Mouse (Mus musculus) lung, postnatal 14 days (tissue): ENCODE results near the gene Igf2bp1.

Source experiments
- DNase-seq: peaks from one replicate; pipeline ENCODE4 v3.0.0; 2021

The Igf2bp1 gene

GRCm38 (mm10) chr11:96005403-96006271 is at the start of gene Igf2bp1:
Gene Igf2bp1 (minus strand): TSS chr11:96005940.
- peak; percentile 19 for DNase-seq

- DNase-seq, result no peak
Measured at GRCm38 (mm10) chr11:96050854-96051253, 45.1 kb upstream of the Igf2bp1 start.

- DNase-seq, result no peak
Measured at GRCm38 (mm10) chr11:96049939-96050338, 44.2 kb upstream of the Igf2bp1 start.

DNA sequence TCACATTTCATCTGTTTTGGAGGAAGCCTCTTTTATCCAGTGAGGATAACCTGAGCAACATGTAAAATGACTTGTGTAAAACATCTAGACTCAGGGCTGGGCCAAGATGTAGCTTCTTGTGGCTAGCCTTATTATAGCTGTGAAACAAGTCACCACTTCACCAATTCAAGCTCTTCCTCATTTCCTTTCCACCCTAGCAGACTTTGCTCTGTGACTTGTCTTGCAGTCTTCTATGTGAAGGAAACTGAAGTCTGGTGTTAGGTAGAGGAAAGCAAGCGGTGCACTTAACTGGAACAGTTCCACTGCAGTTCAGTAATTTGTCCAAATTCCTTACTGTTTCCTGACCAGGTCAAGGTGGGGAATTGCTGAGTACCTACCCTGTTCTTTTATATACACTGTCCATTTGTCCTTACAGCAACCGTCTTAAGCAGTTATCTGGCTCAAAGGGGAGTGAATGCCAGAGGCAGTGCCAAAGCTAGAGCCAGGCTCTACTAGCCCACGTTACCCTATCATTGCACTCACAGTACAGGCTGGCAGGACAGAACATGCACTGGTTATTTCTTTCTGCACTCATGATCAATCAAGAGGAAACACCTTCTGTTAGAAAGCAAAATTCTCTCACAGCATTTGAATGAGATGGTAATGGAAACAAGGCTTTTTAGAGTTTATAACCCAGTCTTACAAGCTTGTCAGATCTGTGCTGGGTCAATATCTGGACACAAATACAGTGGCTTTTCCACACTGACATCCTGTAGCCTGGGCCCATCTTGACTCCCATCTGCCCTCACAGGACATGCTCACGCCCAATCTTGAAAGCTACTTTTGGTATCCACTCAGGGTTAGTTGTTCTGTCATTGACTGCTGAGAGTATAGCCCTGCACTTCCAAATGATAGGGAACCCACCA is 42.0 kb upstream of the Igf2bp1 start:
- DNase-seq, result no peak

DNA sequence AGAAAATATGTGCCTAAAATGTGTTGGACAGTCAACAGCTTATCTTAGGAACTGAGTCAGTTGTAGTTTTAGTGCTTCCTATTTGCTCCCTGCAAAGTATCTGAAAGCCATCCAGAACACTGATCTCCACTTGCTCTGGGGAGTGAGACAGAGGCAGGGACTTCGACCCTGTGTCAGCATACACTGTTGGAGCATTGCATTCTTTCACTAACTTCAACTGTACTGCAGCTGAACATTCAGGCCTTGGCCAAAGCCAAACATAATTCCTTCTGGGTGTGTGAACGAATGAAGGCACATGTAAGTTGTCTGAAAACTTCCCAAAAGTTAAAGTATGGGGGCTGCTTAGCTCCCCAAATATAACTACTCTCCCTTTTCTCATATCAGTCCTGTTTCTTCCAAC is 41.1 kb upstream of the Igf2bp1 start:
- no peak for DNase-seq

DNA sequence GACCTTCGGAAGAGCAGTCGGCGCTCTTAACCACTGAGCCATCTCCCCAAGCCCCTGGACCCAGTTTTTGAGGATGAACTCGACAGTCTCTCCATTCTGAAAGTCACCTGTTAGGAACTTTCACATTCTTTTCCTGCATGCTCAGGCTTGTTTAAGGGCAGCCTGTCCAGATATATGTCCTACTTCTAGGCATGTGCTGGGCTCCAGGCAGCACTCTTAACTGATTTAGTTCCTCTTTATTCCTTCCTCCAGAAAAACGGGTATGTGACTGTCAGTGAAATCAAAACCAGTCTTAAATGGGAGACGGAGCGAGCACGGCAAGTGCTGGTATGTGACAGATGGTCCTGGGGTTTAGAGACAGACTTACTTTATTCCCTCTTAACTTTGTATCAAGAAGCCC is 40.3 kb upstream of the Igf2bp1 start:
- DNase-seq, result no peak

GRCm38 (mm10) chr11:96044803-96045567 is 39.2 kb upstream of the Igf2bp1 start:
- DNase-seq, result no peak

GRCm38 (mm10) chr11:96038560-96038959 is 32.8 kb upstream of the Igf2bp1 start:
- no peak for DNase-seq

DNA sequence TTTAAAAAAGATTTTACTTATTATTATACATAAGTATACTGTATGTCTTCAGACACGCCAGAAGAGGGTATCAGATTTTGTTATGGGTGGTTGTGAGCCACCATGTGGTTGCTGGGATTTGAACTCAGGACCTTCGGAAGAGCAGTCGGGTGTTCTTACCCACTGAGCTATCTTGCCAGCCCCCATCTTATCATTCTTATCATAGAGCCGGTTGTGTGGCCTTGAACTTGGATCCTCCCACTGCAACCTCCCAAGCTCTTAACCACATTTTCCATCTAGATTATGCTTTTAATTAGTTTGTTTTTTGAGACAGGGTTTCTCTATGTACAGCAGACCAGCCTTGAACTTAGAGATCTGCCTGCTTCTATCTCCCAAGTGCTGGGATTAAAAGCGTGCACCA is 31.8 kb upstream of the Igf2bp1 start:
- DNase-seq, result no peak

DNA sequence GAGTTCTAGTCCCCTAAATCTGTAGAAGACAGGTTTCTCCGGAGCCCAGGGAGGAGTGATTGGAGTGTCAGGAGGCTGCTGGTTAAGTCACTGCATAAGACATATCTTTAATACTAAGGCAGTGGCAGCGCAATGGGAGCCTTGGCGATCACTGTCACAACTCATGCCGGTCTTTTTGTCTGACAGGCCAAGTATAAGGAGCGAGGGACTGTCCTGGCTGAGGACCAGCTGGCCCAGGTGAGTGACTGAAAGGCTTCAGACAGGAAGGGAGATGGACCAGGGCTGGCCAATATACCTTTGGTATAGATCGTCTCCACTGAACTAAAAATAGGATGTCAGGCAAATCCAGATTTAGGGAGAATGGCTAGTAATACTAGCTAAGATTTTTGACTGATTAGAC is 29.4 kb upstream of the Igf2bp1 start:
- DNase-seq, result no peak

DNA sequence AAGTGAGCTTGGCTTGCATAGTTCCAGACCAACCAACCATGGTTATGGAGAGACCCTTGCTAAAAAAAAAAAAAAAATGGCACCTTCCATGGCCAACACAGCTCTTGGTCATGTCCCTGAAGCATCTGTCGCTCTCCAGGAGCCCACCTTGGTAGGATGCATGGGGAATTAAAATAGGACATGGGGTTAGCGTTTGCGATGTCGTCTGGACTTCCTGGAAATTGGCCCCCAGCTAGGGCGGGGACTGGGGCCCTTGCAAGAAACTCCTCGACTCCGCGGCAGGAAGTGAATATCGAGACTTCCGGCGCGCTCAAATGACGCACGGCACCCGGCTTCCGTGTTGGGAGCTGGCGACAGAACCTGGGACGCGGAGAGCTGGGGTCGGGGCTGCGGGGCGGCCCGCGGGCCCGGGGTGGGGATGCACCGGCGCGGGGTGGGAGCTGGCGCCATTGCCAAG is 28.9 kb upstream of the Igf2bp1 start, which contains the start of gene Snf8:
Gene Snf8 (plus strand): TSS at position 290 of the 457 bp plus-strand sequence.
- DNase-seq, result peak; percentile 97

DNA sequence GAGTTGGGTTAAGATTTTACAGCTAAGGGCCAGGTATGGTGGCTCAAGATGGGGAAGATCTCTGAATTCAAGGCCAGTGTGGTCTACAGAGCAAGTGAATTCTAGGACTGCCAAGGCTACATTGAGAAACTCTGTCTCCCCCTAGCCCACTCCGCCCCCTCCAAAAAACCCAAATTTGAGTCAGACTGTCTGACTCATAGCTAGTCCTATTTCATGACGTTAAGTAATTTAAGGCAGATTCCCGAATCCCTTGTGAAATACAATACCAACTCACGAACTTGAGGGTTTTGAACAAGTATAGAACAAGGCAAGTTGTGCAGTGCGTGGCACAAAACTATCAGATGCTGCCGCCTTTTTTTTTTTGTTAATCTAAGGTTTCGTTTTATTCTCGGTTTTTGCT is 28.4 kb upstream of the Igf2bp1 start:
- DNase-seq, result no peak

DNA sequence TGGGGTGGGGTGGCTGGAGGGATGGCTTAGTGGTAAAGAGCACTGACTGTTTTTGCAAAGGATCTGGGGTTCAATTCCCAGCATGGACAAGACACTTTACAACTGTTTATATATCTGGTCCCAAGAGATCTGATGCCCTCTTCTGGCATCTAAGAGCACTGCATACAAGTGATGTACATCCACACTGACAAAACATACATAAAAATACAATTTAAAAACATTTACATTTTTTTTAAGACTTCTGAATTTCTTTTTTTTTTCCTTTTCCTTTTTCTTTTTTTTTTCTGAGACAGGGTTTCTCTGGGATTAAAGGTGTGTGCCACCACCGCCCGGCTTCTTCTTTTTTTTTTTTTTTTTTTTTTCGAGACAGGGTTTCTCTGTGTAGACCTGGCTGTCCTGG is 27.5 kb upstream of the Igf2bp1 start:
- DNase-seq, result no peak

DNA sequence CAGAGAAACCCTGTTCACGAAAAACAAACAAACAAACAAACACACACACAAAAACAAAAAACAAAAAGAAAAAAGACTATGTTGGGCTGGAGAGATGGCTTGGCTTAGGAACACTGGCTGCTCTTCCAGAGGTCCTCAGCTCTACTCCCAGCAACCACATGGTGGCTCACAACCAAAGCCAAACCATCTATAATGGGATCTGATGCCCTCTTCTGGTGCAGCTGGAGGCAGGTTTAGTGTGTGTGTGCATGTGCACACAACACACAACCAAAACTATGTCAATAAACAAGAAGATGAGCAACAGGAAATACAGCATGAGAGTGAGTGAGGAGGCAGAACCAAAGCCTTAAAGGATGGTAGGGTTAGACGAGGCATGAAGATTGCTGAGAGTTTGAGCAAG is 26.0 kb upstream of the Igf2bp1 start:
- no peak for DNase-seq

DNA sequence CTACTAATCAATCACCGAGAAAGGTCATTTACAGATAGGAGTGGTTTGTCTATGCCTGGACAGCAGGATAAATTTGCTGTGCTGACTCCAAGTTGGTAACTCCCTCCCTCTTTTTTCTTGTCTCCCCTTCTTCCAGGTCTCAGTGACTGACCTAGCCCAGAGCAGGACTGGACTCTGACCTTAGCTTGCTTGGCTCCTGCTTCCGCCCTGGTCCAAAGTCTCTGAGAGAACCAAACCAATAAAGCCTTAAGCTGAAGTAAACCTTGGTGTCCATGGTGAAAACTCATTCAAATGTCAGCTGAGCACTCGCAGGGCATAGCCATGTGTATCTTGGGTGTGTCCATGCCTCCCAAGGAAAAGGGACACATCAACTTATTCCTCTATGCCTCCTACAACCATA is 24.8 kb upstream of the Igf2bp1 start:
- DNase-seq, result no peak

GRCm38 (mm10) chr11:96028130-96028529 is 22.4 kb upstream of the Igf2bp1 start:
- no peak for DNase-seq

- no peak for DNase-seq
Measured at GRCm38 (mm10) chr11:96020622-96021021, 14.9 kb upstream of the Igf2bp1 start.

- DNase-seq, result no peak
Measured at GRCm38 (mm10) chr11:96017941-96018351, 12.2 kb upstream of the Igf2bp1 start.

GRCm38 (mm10) chr11:96015421-96015820 is 9.7 kb upstream of the Igf2bp1 start:
- no peak for DNase-seq

DNA sequence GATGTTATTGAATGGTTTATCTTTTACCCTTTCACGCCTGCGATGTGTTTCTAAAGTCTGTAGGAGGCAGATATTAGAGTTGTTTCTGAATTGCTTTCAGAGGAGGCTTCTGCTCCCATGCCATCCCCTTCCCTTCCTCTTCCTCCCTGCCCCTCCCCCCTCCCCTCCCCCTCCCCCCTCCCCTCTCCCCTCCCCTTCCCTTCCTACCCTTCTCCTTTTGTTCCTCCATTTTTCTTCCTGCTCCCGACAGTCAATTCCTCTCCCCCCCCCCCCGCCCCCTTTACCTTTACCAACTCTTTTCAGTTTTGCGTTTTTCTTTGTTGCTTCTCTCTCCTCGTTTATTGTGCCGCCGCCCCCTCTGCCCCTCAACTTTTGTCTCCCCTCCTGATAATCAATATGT is 6.2 kb upstream of the Igf2bp1 start:
- no peak for DNase-seq

GRCm38 (mm10) chr11:96008827-96009226 is 3.1 kb upstream of the Igf2bp1 start:
- DNase-seq, result no peak

GRCm38 (mm10) chr11:96007516-96008235 is 1.9 kb upstream of the Igf2bp1 start:
- DNase-seq, result peak; percentile 16
